Comparison of ENCODE assay signal across 8 mouse cellular contexts in genomic region chr2:25501593-25502486, GRCm38 (mm10). TPM values are rescaled to one million over a fixed set of nuclear protein-coding genes. Genes with fewer than 3 reads are reported as not detected.
DNase-seq lines count a peak whose midpoint lies in the region; ATAC-seq and TF ChIP-seq lines count a peak whose summit lies in the region.

TSS of gene C8g (minus strand) at chr2:25501719.

- peak within 1 kb of the TSS; percentile 94 for H3K27ac ChIP-seq in heart, adult 2 months
- H3K27ac ChIP-seq in intestine, postnatal 0 days (ENCODE audit: low read depth, low read length) = peak within 1 kb of the TSS; percentile 73

- H3K36me3 ChIP-seq in heart, adult 2 months (ENCODE audit: control insufficient read depth, insufficient read depth, low read length) = no peaks in the 10 kb centered on the region
- peaks cover 27% of the 10 kb centered on the region for H3K36me3 ChIP-seq in intestine, postnatal 0 days (ENCODE audit: control insufficient read depth, insufficient read depth)

- no peak for TF ChIP-seq EP300 in heart, adult 2 months (IDR thresholded peaks at IDR 0.05; ENCODE audit: insufficient read depth, low read depth, low read length)

- no peak for TF ChIP-seq POLR2A in heart, adult 2 months (IDR thresholded peaks at IDR 0.05; ENCODE audit: insufficient read depth, low read depth, low read length)

- peak within 1 kb of the TSS; percentile 74 for H3K4me3 ChIP-seq in heart, adult 2 months
- H3K4me3 ChIP-seq in intestine, postnatal 0 days (ENCODE audit: low read depth, low read length) = peak within 1 kb of the TSS; percentile 66

- intact Hi-C loops in heart, adult 2 months (cut with DNase I) = loop anchor here (2.0 to 5.0 kb wide), 2 partner anchors 43 to 45 kb away; partner anchors contain the start of gene Traf2

- no peak for ATAC-seq in intestine, postnatal 0 days

- H3K9ac ChIP-seq in heart, adult 2 months (ENCODE audit: low read depth, low read length) = peak within 1 kb of the TSS; percentile 94
- peak within 1 kb of the TSS; percentile 88 for H3K9ac ChIP-seq in intestine, postnatal 0 days (ENCODE audit: low read depth, low read length)

- H3K27me3 ChIP-seq in heart, adult 2 months (ENCODE audit: control insufficient read depth, insufficient read depth, low read length) = no peaks in the 10 kb centered on the region
- no peaks in the 10 kb centered on the region for H3K27me3 ChIP-seq in intestine, postnatal 0 days (replicated peaks; ENCODE audit: control insufficient read depth, insufficient read depth, low read length)

- H3K79me2 ChIP-seq in heart, adult 2 months (replicated peaks; ENCODE audit: control insufficient read depth, insufficient read depth, low read length) = no peaks in the 10 kb centered on the region

- TF ChIP-seq CTCF in heart, adult 2 months (IDR thresholded peaks at IDR 0.05) = no peak
- peak; percentile 36 for TF ChIP-seq CTCF in intestine, postnatal 0 days (IDR thresholded peaks at IDR 0.05; ENCODE audit: low read depth)

- 75% methylated on average over 20 of the region's 20 CpGs for WGBS in heart, adult 2 months
- WGBS in intestine, postnatal 0 days = 69% methylated on average over 20 of the region's 20 CpGs

- H3K9me3 ChIP-seq in intestine, postnatal 0 days (ENCODE audit: control insufficient read depth) = no peaks in the 10 kb centered on the region

- peak within 1 kb of the TSS; percentile 74 for H3K4me2 ChIP-seq in intestine, postnatal 0 days (replicated peaks; ENCODE audit: low read depth)

- DNase-seq in heart, adult 2 months = no peak
- DNase-seq in heart, adult 9 months (ENCODE audit: low spot score in 2 of 2) = no peak
- DNase-seq in A20 (ENCODE audit: low read depth, low spot score) = peak; percentile 33
- peak; percentile 20 for DNase-seq in embryo, embryonic 11 days
- DNase-seq in naive thymus-derived CD4-positive, alpha-beta T cell, adult 2 months (ENCODE audit: low read depth) = peak; percentile 26
- no peak for DNase-seq in left cerebral cortex, adult 8-10 months (ENCODE audit: low spot score in 2 of 2)
- DNase-seq in testis, postnatal 14 days (ENCODE audit: low spot score) = no peak

- H3K4me1 ChIP-seq in heart, adult 2 months (ENCODE audit: control insufficient read depth, insufficient read depth, low read length) = peaks cover 6% of the 10 kb centered on the region
- H3K4me1 ChIP-seq in intestine, postnatal 0 days (replicated peaks; ENCODE audit: control insufficient read depth, insufficient read depth, low read length) = peaks cover 13% of the 10 kb centered on the region; the same call in 1 of the 2 replicates

RNA-seq across cellular contexts. Expression of gene C8g, which starts in this region (rescaled TPM):
- total RNA-seq in heart, adult 2 months (2021) = 1 to 10 TPM; 1.3 to 1.6 TPM
- polyA plus RNA-seq in heart, adult 2 months (2012; rRNA removed) = 4.1 and 6.1 TPM in 2 replicates
- 48.5 and 49.3 TPM in 2 replicates for polyA plus RNA-seq in intestine, postnatal 0 days (2015; fragmentation: Nextera tagmentation; extraction: Ambion mirVana)
- total RNA-seq in left cerebral cortex, adult 8-10 months (2022) = 1 to 10 TPM in 3 of 4 experiments, under 1 TPM in 1; 0.86 to 1.9 (median 1.6) TPM

Comparison
In these comparisons a context has a peak if more than half of its experiments do, and no peak if none do; other contexts are left out.
1. DNase-seq: peak in A20 (single experiment), embryo, embryonic 11 days (single experiment) and naive thymus-derived CD4-positive, alpha-beta T cell, adult 2 months (single experiment); none in heart, adult 2 months (0 of 2), heart, adult 9 months (0 of 2), left cerebral cortex, adult 8-10 months (0 of 2) and testis, postnatal 14 days (single experiment).